In the genomic region with DNA sequence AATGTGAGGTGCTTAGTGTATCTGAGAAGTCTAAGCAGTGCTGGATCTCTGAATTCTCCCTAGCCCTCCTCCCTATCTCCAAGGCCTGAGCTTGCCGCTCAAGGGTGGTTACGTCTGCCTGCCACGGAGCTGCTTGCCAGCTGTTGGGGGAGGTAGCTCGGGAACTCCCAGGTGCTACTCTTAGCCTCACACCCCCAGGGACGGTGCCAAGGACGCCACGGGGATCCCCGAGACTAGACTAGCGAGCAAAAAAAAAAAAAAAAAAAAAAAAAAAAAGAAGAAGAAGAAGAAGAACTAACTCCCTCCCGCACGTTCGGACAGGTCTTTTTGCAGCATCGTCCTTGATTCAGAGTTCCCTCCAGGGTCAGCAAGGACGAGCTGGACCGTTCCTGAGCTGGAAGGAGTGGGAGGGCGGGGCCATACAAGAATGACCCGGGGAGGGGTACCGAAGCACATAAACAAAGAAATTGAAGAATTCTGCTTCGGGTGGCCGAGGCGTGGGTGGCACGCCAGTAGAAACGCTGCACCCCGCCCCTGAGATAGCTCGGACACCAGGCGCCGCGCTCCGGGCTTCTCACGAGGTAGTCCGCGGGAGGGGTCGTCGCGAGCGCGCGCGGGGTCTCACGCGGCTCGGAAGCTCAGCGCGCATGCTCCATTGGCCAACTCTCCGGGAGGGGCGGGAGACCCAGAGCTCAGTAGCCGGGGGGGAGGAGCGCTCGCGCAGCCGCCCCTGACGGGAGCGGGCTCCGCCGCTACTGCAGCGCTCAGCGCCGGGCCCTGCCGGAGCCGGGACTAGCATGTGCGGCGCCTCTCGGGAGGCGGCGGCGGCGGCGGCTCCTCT, we compare ENCODE assay signal across 8 mouse cellular contexts. TPM values are rescaled to one million over a fixed set of nuclear protein-coding genes. Genes with fewer than 3 reads are reported as not detected.
DNase-seq lines count a peak whose midpoint lies in the region; ATAC-seq and TF ChIP-seq lines count a peak whose summit lies in the region.

Gene Carmil3 (plus strand): TSS at position 291 of the 841 bp plus-strand sequence.

- no peaks in the 10 kb centered on the region for H3K27me3 ChIP-seq in embryonic facial prominence, embryonic 13.5 days
- H3K27me3 ChIP-seq in heart, embryonic 11.5 days (ENCODE audit: control insufficient read depth, insufficient read depth, low read length): 0 out of 2 replicates have a peak, but pooled peaks cover 2% of the 10 kb centered on the region
- no peaks in the 10 kb centered on the region for H3K27me3 ChIP-seq in kidney, embryonic 15.5 days
- no peaks in the 10 kb centered on the region for H3K27me3 ChIP-seq in midbrain, postnatal 0 days (ENCODE audit: insufficient read depth, low read length)
- no peaks in the 10 kb centered on the region for H3K27me3 ChIP-seq in splenic B cell, adult 2 months (ENCODE audit: control insufficient read depth, insufficient read depth, low read length, poor library complexity, severe bottlenecking)

- peak; percentile 82 for DNase-seq in A20 (ENCODE audit: low read depth, low spot score)
- DNase-seq in adrenal gland, postnatal 25 days: peak; percentile 72
- peak; percentile 74 for DNase-seq in liver
- peak; percentile 95 for DNase-seq in midbrain, postnatal 0 days (ENCODE audit: low spot score)
- DNase-seq in splenic B cell, adult 2 months (ENCODE audit: low read depth, low spot score): peak; percentile 80

- peak within 1 kb of the TSS; percentile 97 for H3K4me2 ChIP-seq in embryonic facial prominence, embryonic 13.5 days
- peak within 1 kb of the TSS; percentile 99 for H3K4me2 ChIP-seq in heart, embryonic 11.5 days
- peak within 1 kb of the TSS; percentile 99 for H3K4me2 ChIP-seq in kidney, embryonic 15.5 days
- peak within 1 kb of the TSS; percentile 84 for H3K4me2 ChIP-seq in midbrain, postnatal 0 days (ENCODE audit: low read depth, low read length, poor library complexity, severe bottlenecking)

- H3K9ac ChIP-seq in embryonic facial prominence, embryonic 13.5 days: peak within 1 kb of the TSS; percentile 80
- peak within 1 kb of the TSS; percentile 71 for H3K9ac ChIP-seq in heart, embryonic 11.5 days (ENCODE audit: low read depth, low read length)
- peak within 1 kb of the TSS; percentile 63 for H3K9ac ChIP-seq in kidney, embryonic 15.5 days
- peak within 1 kb of the TSS; percentile 85 for H3K9ac ChIP-seq in midbrain, postnatal 0 days (replicated peaks; ENCODE audit: low read length, poor library complexity, severe bottlenecking)

- WGBS in embryonic facial prominence, embryonic 13.5 days: 1% methylated on average over 68 of the region's 68 CpGs
- WGBS in heart, embryonic 11.5 days (ENCODE audit: insufficient replicate concordance): under 1% methylated on average over 68 of the region's 68 CpGs
- under 1% methylated on average over 66 of the region's 68 CpGs for WGBS in kidney, embryonic 15.5 days
- under 1% methylated on average over 68 of the region's 68 CpGs for WGBS in midbrain, postnatal 0 days

- peak; percentile 69; the same call in 1 of the 2 replicates for ATAC-seq in embryonic facial prominence, embryonic 13.5 days (ENCODE audit: insufficient number of reproducible peaks, insufficient read depth, low FRiP score, low TSS enrichment, low read depth)
- ATAC-seq in heart, embryonic 11.5 days (replicated peaks; ENCODE audit: insufficient number of reproducible peaks, low FRiP score, low TSS enrichment): peak; percentile 74
- ATAC-seq in kidney, embryonic 15.5 days (replicated peaks; ENCODE audit: low FRiP score): peak; percentile 86
- ATAC-seq in midbrain, postnatal 0 days (ENCODE audit: low FRiP score): peak; percentile 89

- no peaks in the 10 kb centered on the region for H3K9me3 ChIP-seq in embryonic facial prominence, embryonic 13.5 days
- no peaks in the 10 kb centered on the region for H3K9me3 ChIP-seq in heart, embryonic 11.5 days (replicated peaks; ENCODE audit: control insufficient read depth, low read length)
- H3K9me3 ChIP-seq in kidney, embryonic 15.5 days (replicated peaks): no peaks in the 10 kb centered on the region
- H3K9me3 ChIP-seq in midbrain, postnatal 0 days (ENCODE audit: low read length): no peaks in the 10 kb centered on the region

- peak within 1 kb of the TSS; percentile 63 for H3K27ac ChIP-seq in embryonic facial prominence, embryonic 13.5 days
- peak within 1 kb of the TSS; percentile 29; the same call in 1 of the 2 replicates for H3K27ac ChIP-seq in heart, embryonic 11.5 days (ENCODE audit: low read depth, low read length)
- peak within 1 kb of the TSS; percentile 82 for H3K27ac ChIP-seq in kidney, embryonic 15.5 days
- peak within 1 kb of the TSS; percentile 80 for H3K27ac ChIP-seq in midbrain, postnatal 0 days (ENCODE audit: low read depth, low read length)

- H3K4me1 ChIP-seq in embryonic facial prominence, embryonic 13.5 days: peaks cover 9% of the 10 kb centered on the region
- peaks cover 4% of the 10 kb centered on the region; the same call in 1 of the 2 replicates for H3K4me1 ChIP-seq in heart, embryonic 11.5 days (ENCODE audit: control insufficient read depth, insufficient read depth, low read length)
- H3K4me1 ChIP-seq in kidney, embryonic 15.5 days: peaks cover 21% of the 10 kb centered on the region
- 0 out of 2 replicates have a peak, but pooled peaks cover 2% of the 10 kb centered on the region for H3K4me1 ChIP-seq in midbrain, postnatal 0 days (ENCODE audit: insufficient read depth, low read length)

- no peak; the same call in 1 of the 2 replicates for TF ChIP-seq CTCF in midbrain, postnatal 0 days (IDR thresholded peaks at IDR 0.05)

- peaks cover 33% of the 10 kb centered on the region for H3K36me3 ChIP-seq in embryonic facial prominence, embryonic 13.5 days
- no peaks in the 10 kb centered on the region for H3K36me3 ChIP-seq in heart, embryonic 11.5 days (ENCODE audit: control insufficient read depth, insufficient read depth, low read length)
- peaks cover 31% of the 10 kb centered on the region for H3K36me3 ChIP-seq in kidney, embryonic 15.5 days
- H3K36me3 ChIP-seq in midbrain, postnatal 0 days (ENCODE audit: insufficient read depth, low read length): peaks cover 19% of the 10 kb centered on the region
- no peaks in the 10 kb centered on the region for H3K36me3 ChIP-seq in splenic B cell, adult 2 months (ENCODE audit: control insufficient read depth, insufficient read depth, low read length, poor library complexity, severe bottlenecking)

- H3K4me3 ChIP-seq in embryonic facial prominence, embryonic 13.5 days: peak within 1 kb of the TSS; percentile 74
- H3K4me3 ChIP-seq in heart, embryonic 11.5 days (ENCODE audit: low read depth, low read length): peak within 1 kb of the TSS; percentile 76
- peak within 1 kb of the TSS; percentile 80 for H3K4me3 ChIP-seq in kidney, embryonic 15.5 days (replicated peaks)
- H3K4me3 ChIP-seq in midbrain, postnatal 0 days (ENCODE audit: low read depth, low read length): peak within 1 kb of the TSS; percentile 73

RNA-seq across cellular contexts. Expression of gene Carmil3, which starts in this region (rescaled TPM):
- total RNA-seq in adrenal gland, postnatal 25 days (2021): 7.3 and 9.6 TPM in 2 replicates
- polyA plus RNA-seq in embryonic facial prominence, embryonic 13.5 days (2015; fragmentation: Nextera tagmentation; extraction: Ambion mirVana): 3.9 and 4.3 TPM in 2 replicates
- polyA plus RNA-seq in heart, embryonic 11.5 days (2014; fragmentation: Nextera tagmentation; extraction: Ambion mirVana): 2.2 TPM in 2 replicates
- polyA plus RNA-seq in kidney, embryonic 15.5 days (2015; fragmentation: Nextera tagmentation; extraction: Ambion mirVana): 2.4 and 2.9 TPM in 2 replicates
- 118 and 166 TPM in 2 replicates for total RNA-seq in midbrain, postnatal 0 days (2014; rRNA removed)
- polyA plus RNA-seq in midbrain, postnatal 0 days (2015; fragmentation: Nextera tagmentation; extraction: Ambion mirVana): 33.3 and 37.6 TPM in 2 replicates

Comparison
In these comparisons a context has a peak if more than half of its experiments do, and no peak if none do; other contexts are left out.
1. Peak in every context shown above with its lines: DNase-seq, ATAC-seq, H3K4me3 ChIP-seq and H3K27ac ChIP-seq.
2. RNA of gene Carmil3 (total RNA-seq): 118 to 166 TPM in midbrain, postnatal 0 days; 7.3 to 9.6 TPM in adrenal gland, postnatal 25 days; every median in the first group is over 10 times any median in the second.
3. H3K27ac ChIP-seq: peak in every context shown above with its lines; median percentile 82 in kidney, embryonic 15.5 days; 80 in midbrain, postnatal 0 days; 63 in embryonic facial prominence, embryonic 13.5 days; 29 in heart, embryonic 11.5 days.